Mouse (Mus musculus) left cerebral cortex, adult 2 months (tissue): ENCODE data around the gene Snx30. TPM values are rescaled to one million over a fixed set of nuclear protein-coding genes. Genes with fewer than 3 reads are reported as not detected.

ENCODE experiments used
- DNase-seq, 2 experiments: peaks; one replicate each; pipeline ENCODE4 v3.0.0; 2021 to 2022; ENCODE audit warnings: low spot score in 2 of 2, mixed read lengths in 1 of 2; ENCODE audit errors: extremely low spot score in 1 of 2
- H3K27ac ChIP-seq: fragments of 200-600 bp; 2 replicates; pipeline ENCODE4 v1.8.1; 2022
- H3K4me3 ChIP-seq: fragments of 200-600 bp; 2 replicates; pipeline ENCODE4 v1.8.1; 2022
- CTCF ChIP-seq: fragments of 200-600 bp; IDR thresholded peaks from 2 replicates; pipeline ENCODE4 v1.8.1; 2022; ENCODE audit warnings: antibody characterized with exemption, mild to moderate bottlenecking, moderate library complexity
- intact Hi-C: fragments of 180-260 bp; cut with DNase I; formaldehyde crosslinking; loops from one replicate; pipeline ENCODE4 v1.15.1; 2025
- long read RNA-seq, 2 experiments: library from polyadenylated mRNA; stranded (forward); transcript quantifications; one replicate each; pipeline ENCODE4 v2.0.0; 2021; ENCODE audit warnings: borderline mapping rate in 2 of 2
- total RNA-seq, 2 experiments: library from RNA; stranded (reverse); gene quantifications; 2 replicates each; pipeline ENCODE4 v1.2.3; 2021

The Snx30 gene
- total RNA-seq = 10 to 100 TPM; 33.4 to 37.2 TPM
- long read RNA-seq, experiment 1, full-length matches to known transcripts = 35 of 42 reads
- long read RNA-seq, experiment 1, partial matches to known transcripts = 1 of 42 reads
- long read RNA-seq, experiment 1, other reads (novel, unspliced or antisense) = 6 of 42 reads
- long read RNA-seq, experiment 2, full-length matches to known transcripts = 29 of 35 reads
- long read RNA-seq, experiment 2, partial matches to known transcripts = 3 of 35 reads
- long read RNA-seq, experiment 2, other reads (novel, unspliced or antisense) = 3 of 35 reads

GRCm38 (mm10) chr4:59805181-59805967 is at the start of gene Snx30:
Gene Snx30 (plus strand): TSS chr4:59805840.
- intact Hi-C loops = loop anchor here (2.0 to 5.0 kb wide), 2 partner anchors 42 to 63 kb away; no protein-coding TSS in a partner anchor
- no peak for TF ChIP-seq CTCF
- Histone ChIP-seq H3K27ac (peak within 1 kb of the TSS; percentile 95), H3K4me3 (peak within 1 kb of the TSS; percentile 99)
- DNase-seq = peak; percentile 90 to 91

GRCm38 (mm10) chr4:59756332-59757082 is 49.1 kb upstream of the Snx30 start:
- intact Hi-C loops = loop anchor here (5.0 kb wide), 1 partner anchor 129 kb away; the partner anchor contains the start of gene E130308A19Rik
- no peak for TF ChIP-seq CTCF

GRCm38 (mm10) chr4:59757452-59758435 is 47.9 kb upstream of the Snx30 start:
- intact Hi-C loops = loop anchor here (5.0 kb wide), 1 partner anchor 130 kb away; the partner anchor contains the start of gene E130308A19Rik
- no peak overlapping the region for H3K4me3 ChIP-seq
- no peak for DNase-seq
- H3K27ac ChIP-seq = no peak overlapping the region
- no peak for TF ChIP-seq CTCF

More at GRCm38 (mm10) chr4:59756332-59757082, 49.1 kb upstream of the Snx30 start:
- Histone ChIP-seq H3K4me3 (no peak overlapping the region), H3K27ac (no peak overlapping the region)
- peak; percentile 67 to 69 for DNase-seq

- TF ChIP-seq CTCF = no peak; the same call in 1 of the 2 replicates
- DNase-seq = no peak
- Histone ChIP-seq H3K4me3 (no peak overlapping the region), H3K27ac (no peak overlapping the region)
- intact Hi-C loops = no loop called here
Measured at GRCm38 (mm10) chr4:59760016-59760415, 45.6 kb upstream of the Snx30 start.

GRCm38 (mm10) chr4:59760636-59761364 is 44.8 kb upstream of the Snx30 start:
- TF ChIP-seq CTCF = peak; percentile 60
- H3K4me3 ChIP-seq = no peak overlapping the region
- DNase-seq = peak in 1 of 2 experiments; percentile 32
- H3K27ac ChIP-seq = no peak overlapping the region
- intact Hi-C loops = no loop called here

GRCm38 (mm10) chr4:59761365-59761729 is 44.3 kb upstream of the Snx30 start:
- TF ChIP-seq CTCF = no peak
- intact Hi-C loops = no loop called here
- DNase-seq = no peak
- H3K27ac ChIP-seq = no peak overlapping the region
- H3K4me3 ChIP-seq = no peak overlapping the region

GRCm38 (mm10) chr4:59764950-59765349 is 40.7 kb upstream of the Snx30 start:
- no peak overlapping the region for H3K4me3 ChIP-seq
- no peak overlapping the region for H3K27ac ChIP-seq
- DNase-seq = no peak
- intact Hi-C loops = no loop called here
- TF ChIP-seq CTCF = no peak

GRCm38 (mm10) chr4:59765385-59766005 is 40.1 kb upstream of the Snx30 start:
- DNase-seq = no peak
- intact Hi-C loops = no loop called here

GRCm38 (mm10) chr4:59767717-59768116 is 37.9 kb upstream of the Snx30 start:
- Histone ChIP-seq H3K4me3 (no peak overlapping the region), H3K27ac (no peak overlapping the region)
- intact Hi-C loops = no loop called here
- DNase-seq = no peak
- TF ChIP-seq CTCF = no peak

More at GRCm38 (mm10) chr4:59765385-59766005, 40.1 kb upstream of the Snx30 start:
- H3K27ac ChIP-seq = no peak overlapping the region
- H3K4me3 ChIP-seq = no peak overlapping the region
- no peak for TF ChIP-seq CTCF
